In the genomic region with DNA sequence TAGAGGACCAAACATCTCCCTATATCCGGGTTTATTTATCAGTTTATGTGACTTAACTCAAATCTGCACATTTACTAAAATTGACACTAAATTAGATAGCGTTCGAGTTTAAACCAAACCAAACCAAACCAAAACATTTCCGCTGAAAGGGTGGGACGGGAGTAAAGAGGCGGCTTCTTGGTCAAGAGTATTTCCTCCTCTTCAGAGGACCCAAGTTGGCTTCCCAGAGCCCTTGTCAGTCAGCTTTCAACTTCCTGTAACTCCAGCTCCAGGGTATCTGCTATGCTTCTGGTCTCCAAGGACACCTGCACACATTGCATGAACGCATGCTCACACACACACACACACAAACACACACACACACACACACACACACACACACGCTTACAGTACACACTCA, we compare ENCODE assay signal across 9 mouse cellular contexts.
A peak's percentile ranks its signal among the peaks of the same experiment; 100 is the strongest.
DNase-seq lines count a peak whose midpoint lies in the region; ATAC-seq and TF ChIP-seq lines count a peak whose summit lies in the region.
"Had no signal": no experiment of that assay in that cellular context is flagged by ENCODE, and none has a peak within 500 bp of the region (broad histone marks: within the 10 kb centered on the region; RNA-seq: fewer than 3 reads in every experiment).

No protein-coding gene starts in this region.

- no peak for DNase-seq in heart, postnatal 36 days
- no peak for DNase-seq in midbrain, embryonic 10.5 days (ENCODE audit: low spot score)
- DNase-seq in kidney, postnatal 25 days: peak; percentile 21 to 53
- no peak for DNase-seq in adrenal gland, postnatal 10 days
- DNase-seq in MN1 (ENCODE audit: low spot score): no peak
- DNase-seq: cerebellum, adult 18-20 months had no signal

- no peak overlapping the region for H3K9ac ChIP-seq in heart, embryonic 13.5 days
- no peak overlapping the region for H3K9ac ChIP-seq in midbrain, embryonic 16.5 days (ENCODE audit: low read depth, low read length)

- no peaks in the 10 kb centered on the region for H3K27me3 ChIP-seq in heart, embryonic 13.5 days (replicated peaks)
- H3K27me3 ChIP-seq in midbrain, embryonic 16.5 days (ENCODE audit: control insufficient read depth, insufficient read depth, low read depth, low read length): no peaks in the 10 kb centered on the region
- no peaks in the 10 kb centered on the region for H3K27me3 ChIP-seq in midbrain, embryonic 10.5 days (ENCODE audit: low read depth, poor library complexity, severe bottlenecking)
- H3K27me3 ChIP-seq in small intestine, adult 2 months (ENCODE audit: control insufficient read depth, insufficient read depth, low read length): no peaks in the 10 kb centered on the region

- H3K4me1 ChIP-seq in heart, embryonic 13.5 days: peaks cover 35% of the 10 kb centered on the region
- H3K4me1 ChIP-seq in midbrain, embryonic 16.5 days (ENCODE audit: control insufficient read depth, insufficient read depth, low read length): peaks cover 6% of the 10 kb centered on the region
- H3K4me1 ChIP-seq in midbrain, embryonic 10.5 days: peaks cover 4% of the 10 kb centered on the region; the same call in 1 of the 2 replicates
- no peaks in the 10 kb centered on the region; the same call in 1 of the 2 replicates for H3K4me1 ChIP-seq in small intestine, adult 2 months (ENCODE audit: control insufficient read depth, insufficient read depth, insufficient read length, low read length)

- TF ChIP-seq CTCF in small intestine, adult 2 months (IDR thresholded peaks at IDR 0.05; ENCODE audit: extremely low read depth, insufficient read length, insufficient replicate concordance, low read depth, low read length): no peak

- no peak for ATAC-seq in heart, embryonic 13.5 days (ENCODE audit: extremely low read depth, insufficient number of reproducible peaks, low FRiP score, low TSS enrichment)
- no peak for ATAC-seq in midbrain, embryonic 16.5 days

- intact Hi-C loops in heart, postnatal 36 days (cut with DNase I): loop anchor here (1.0 to 5.0 kb wide), 3 partner anchors 66 to 124 kb away; no protein-coding TSS in a partner anchor

- no peak for TF ChIP-seq POLR2A in small intestine, adult 2 months (IDR thresholded peaks at IDR 0.05; ENCODE audit: low read depth, low read length)

- H3K4me3 ChIP-seq in heart, embryonic 13.5 days: no peak overlapping the region
- no peak overlapping the region for H3K4me3 ChIP-seq in midbrain, embryonic 16.5 days (ENCODE audit: low read depth, low read length)
- no peak overlapping the region for H3K4me3 ChIP-seq in midbrain, embryonic 10.5 days
- no peak overlapping the region for H3K4me3 ChIP-seq in small intestine, adult 2 months (ENCODE audit: low read depth, low read length)

- 0 out of 2 replicates have a peak overlapping the region, but pooled peaks have one; percentile 3 for H3K4me2 ChIP-seq in heart, embryonic 13.5 days
- no peak overlapping the region for H3K4me2 ChIP-seq in midbrain, embryonic 16.5 days (ENCODE audit: low read length)

- H3K9me3 ChIP-seq in heart, embryonic 13.5 days: no peaks in the 10 kb centered on the region
- H3K9me3 ChIP-seq in midbrain, embryonic 16.5 days (replicated peaks; ENCODE audit: control insufficient read depth, low read length, poor library complexity, severe bottlenecking): no peaks in the 10 kb centered on the region
- H3K9me3 ChIP-seq in midbrain, embryonic 10.5 days (replicated peaks): no peaks in the 10 kb centered on the region

- 63% methylated on average over 8 of the region's 8 CpGs for WGBS in heart, embryonic 13.5 days
- WGBS in midbrain, embryonic 16.5 days: 79% methylated on average over 8 of the region's 8 CpGs
- 85% methylated on average over 8 of the region's 8 CpGs for WGBS in midbrain, embryonic 10.5 days
- WGBS in small intestine, adult 2 months: 73% methylated on average over 8 of the region's 8 CpGs

- peak overlapping the region; percentile 61; the same call in 1 of the 2 replicates for H3K27ac ChIP-seq in heart, embryonic 13.5 days (replicated peaks)
- H3K27ac ChIP-seq in midbrain, embryonic 16.5 days (ENCODE audit: low read length): peak overlapping the region; percentile 54; the same call in 1 of the 2 replicates
- H3K27ac ChIP-seq in midbrain, embryonic 10.5 days (replicated peaks): no peak overlapping the region
- H3K27ac ChIP-seq in small intestine, adult 2 months (ENCODE audit: insufficient read depth, low read depth, low read length): peak overlapping the region; percentile 35; the same call in 1 of the 2 replicates

- H3K36me3 ChIP-seq in heart, embryonic 13.5 days: no peaks in the 10 kb centered on the region
- no peaks in the 10 kb centered on the region for H3K36me3 ChIP-seq in midbrain, embryonic 16.5 days (ENCODE audit: control insufficient read depth, insufficient read depth, low read length)
- no peaks in the 10 kb centered on the region for H3K36me3 ChIP-seq in midbrain, embryonic 10.5 days
- no peaks in the 10 kb centered on the region for H3K36me3 ChIP-seq in small intestine, adult 2 months (ENCODE audit: control insufficient read depth, insufficient read depth, low read length)

Comparison
In these comparisons a context has a peak if more than half of its experiments do, and no peak if none do; other contexts are left out.
1. DNase-seq: peak in kidney, postnatal 25 days (2 of 2); none in heart, postnatal 36 days (0 of 2), midbrain, embryonic 10.5 days (single experiment), adrenal gland, postnatal 10 days (single experiment) and MN1 (single experiment).